Mouse (Mus musculus) lung, adult 2 months (tissue): ENCODE results near the gene Dennd2c.

Source experiments
- CTCF ChIP-seq: fragments of 200-500 bp; IDR thresholded peaks from 2 replicates; pipeline ENCODE4 v1.5.1; 2011; ENCODE audit warnings: mild to moderate bottlenecking, low read length, control low read depth; ENCODE audit not compliant: insufficient read depth
- POLR2A ChIP-seq: fragments of 200-500 bp; IDR thresholded peaks from 2 replicates; pipeline ENCODE4 v1.6.1; 2011; ENCODE audit warnings: low read depth, mild to moderate bottlenecking, control low read depth, low read length, borderline replicate concordance; ENCODE audit errors: extremely low read depth

DNA sequence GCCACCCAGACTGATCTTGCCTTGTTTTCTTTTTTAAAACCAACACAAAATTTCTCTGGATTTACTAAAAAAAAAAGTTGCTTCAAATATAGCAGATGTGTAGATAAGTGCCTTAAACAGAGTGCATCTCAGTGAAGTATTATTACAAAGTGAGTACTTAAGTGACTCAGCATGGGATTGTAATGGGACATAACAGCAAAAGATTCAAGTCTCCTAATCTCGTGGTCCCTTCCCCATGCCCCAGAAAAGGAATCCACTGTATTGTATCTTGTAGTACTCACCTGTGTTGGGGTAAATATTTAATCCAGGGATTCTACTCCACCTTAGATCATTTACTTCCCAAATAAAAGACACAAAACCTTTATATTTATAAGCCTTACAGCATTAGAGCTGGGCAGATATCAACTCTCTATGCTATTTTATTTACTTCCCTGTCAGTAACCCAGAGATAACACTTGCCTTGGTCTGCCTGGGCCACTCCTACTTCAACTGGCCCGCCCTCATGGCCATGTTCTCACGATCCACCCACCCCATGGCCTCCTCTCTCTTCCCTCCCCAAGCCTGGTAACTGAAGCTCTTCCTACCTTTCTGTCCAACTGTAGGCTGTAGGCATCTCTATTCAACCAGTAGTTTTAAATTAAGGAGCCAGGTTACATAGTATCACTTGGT lies 57.0 kb downstream of the Dennd2c start:
- TF ChIP-seq CTCF (no peak), POLR2A (no peak)
